Mouse (Mus musculus): ENCODE measurements around the gene Scrn1.

- TF ChIP-seq CTCF (IDR thresholded peaks at IDR 0.05; ENCODE audit: low read depth, low read length) = no peak
- no peak for TF ChIP-seq POLR2A (IDR thresholded peaks at IDR 0.05; ENCODE audit: extremely low read depth, insufficient read depth, low read length)
Measured at GRCm38 (mm10) chr6:54552721-54553413, 13.4 kb downstream of the Scrn1 start.

Measured in liver, adult 2 months (tissue).